ENCODE assay signal across 22 mouse cellular contexts in genomic region chr14:30746160-30746559, GRCm38 (mm10). TPM values are rescaled to one million over a fixed set of nuclear protein-coding genes. Genes with fewer than 3 reads are reported as not detected.
A peak's percentile ranks its signal among the peaks of the same experiment; 100 is the strongest.
DNase-seq lines count a peak whose midpoint lies in the region; ATAC-seq and TF ChIP-seq lines count a peak whose summit lies in the region.
"Had no signal": no experiment of that assay in that cellular context is flagged by ENCODE, and none has a peak within 500 bp of the region (broad histone marks: within the 10 kb centered on the region; RNA-seq: fewer than 3 reads in every experiment).

No protein-coding gene starts in this region.

- no peak for TF ChIP-seq CTCF in bone marrow macrophage, adult 2 months (IDR thresholded peaks at IDR 0.05; ENCODE audit: low read depth, low read length)

- peaks cover 10% of the 10 kb centered on the region for H3K4me1 ChIP-seq in bone marrow macrophage, adult 2 months (ENCODE audit: control insufficient read depth, insufficient read depth, low read length)
- H3K4me1 ChIP-seq: embryonic facial prominence, embryonic 10.5 days; embryonic facial prominence, embryonic 12.5 days; forebrain, embryonic 13.5 days; forebrain, embryonic 15.5 days had no signal

- peak overlapping the region; percentile 56 for H3K27ac ChIP-seq in bone marrow macrophage, adult 2 months (ENCODE audit: insufficient read depth, low read depth, low read length)
- H3K27ac ChIP-seq: embryonic facial prominence, embryonic 10.5 days; embryonic facial prominence, embryonic 12.5 days; forebrain, embryonic 13.5 days; forebrain, embryonic 15.5 days had no signal

- no peak overlapping the region for H3K4me3 ChIP-seq in bone marrow macrophage, adult 2 months (ENCODE audit: insufficient read depth, low read length)
- H3K4me3 ChIP-seq: embryonic facial prominence, embryonic 10.5 days; embryonic facial prominence, embryonic 12.5 days; forebrain, embryonic 13.5 days; forebrain, embryonic 15.5 days had no signal

- peak; percentile 83 for ATAC-seq in frontal cortex, adult (ENCODE audit: low TSS enrichment)
- ATAC-seq: activated CD4-positive, CD25-positive, alpha-beta regulatory T cell, adult 4 months; CD4-positive, CD25-positive, alpha-beta regulatory T cell, adult 4 months; forebrain, embryonic 13.5 days; forebrain, embryonic 15.5 days; forebrain, postnatal 0 days; Patski had no signal

- TF ChIP-seq POLR2A in bone marrow macrophage, adult 2 months (IDR thresholded peaks at IDR 0.05; ENCODE audit: borderline replicate concordance, low read depth, low read length), result no peak

- DNase-seq in frontal cortex, postnatal 10 days (ENCODE audit: low spot score in 2 of 2), result no peak
- DNase-seq in telencephalon, adult 2 months (ENCODE audit: low read depth, low spot score), result peak; percentile 15
- DNase-seq in cerebellum, postnatal 25 days, result no peak
- DNase-seq: adrenal gland, adult 8-10 months; adrenal gland, postnatal 14 days; adrenal gland, postnatal 36 days; B cell, adult 2 months; cerebellum, adult 11 months; cerebellum, adult 18-20 months; cerebellum, adult 9-10 months; cerebellum, postnatal 10 days; cerebellum, postnatal 36 days; forebrain, postnatal 0 days had no signal

RNA-seq across cellular contexts. Expression of gene Sfmbt1, which starts 31.5 kb away (rescaled TPM):
- 22.7 and 26.8 TPM in 2 replicates for polyA plus RNA-seq in bone marrow macrophage, adult 2 months (2012; ENCODE audit: insufficient read depth, insufficient read length, missing spikeins)
